Mouse (Mus musculus) cerebellum, adult 2 months (tissue): Measurements from ENCODE around the gene Rock2.

ENCODE experiments used
- CTCF ChIP-seq: fragments of 200-500 bp; IDR thresholded peaks from 2 replicates; pipeline ENCODE4 v1.5.1; 2011; ENCODE audit warnings: low read depth, mild to moderate bottlenecking, control low read depth, low read length, moderate library complexity, borderline replicate concordance; ENCODE audit not compliant: insufficient read depth
- POLR2A ChIP-seq: fragments of 200-500 bp; IDR thresholded peaks from 2 replicates; pipeline ENCODE4 v1.6.1; 2011; ENCODE audit warnings: low read length, control low read depth, borderline replicate concordance; ENCODE audit not compliant: insufficient read depth

DNA sequence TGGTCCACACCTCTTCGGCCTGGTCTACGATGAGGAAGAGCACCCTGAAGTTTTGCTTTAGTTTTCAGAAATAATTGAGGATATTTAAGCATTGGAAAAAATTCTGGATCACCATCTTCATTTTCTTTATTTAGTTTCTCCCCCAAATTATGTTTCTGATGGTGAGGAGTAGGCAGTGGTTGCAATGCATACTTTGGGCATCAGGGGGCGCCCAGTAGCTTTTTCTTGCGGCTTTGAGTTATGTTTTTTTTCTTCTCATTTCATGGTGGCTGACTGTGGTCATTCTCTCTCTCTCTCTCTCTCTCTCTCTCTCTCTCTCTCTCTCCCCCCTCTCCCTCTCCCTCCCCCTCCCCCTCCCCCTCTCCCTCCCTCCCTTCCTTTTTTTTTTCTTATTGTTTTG lies 123.8 kb downstream of the Rock2 start:
- peak; percentile 53; the same call in 1 of the 2 replicates for TF ChIP-seq CTCF
- TF ChIP-seq POLR2A, result no peak
